Mouse (Mus musculus) ovary, adult 18-20 months (tissue): Measurements from ENCODE around the gene Tmem88.
A peak's percentile ranks its signal among the peaks of the same experiment; 100 is the strongest.
"Not testable (repeated sequence)": the region's sequence is repeated elsewhere in the genome, so short reads cannot be mapped to it uniquely, and the experiment has no call there.

Source experiments
- DNase-seq: peaks from one replicate; pipeline ENCODE4 v3.0.0; 2022; ENCODE audit warnings: low spot score, mixed read lengths

The Tmem88 gene

GRCm38 (mm10) chr11:69403691-69404594 is 5.9 kb upstream of the Tmem88 start:
- peak; percentile 5 for DNase-seq

- no peak for DNase-seq
Measured at GRCm38 (mm10) chr11:69401987-69402386, 4.0 kb upstream of the Tmem88 start.

- DNase-seq, result peak; percentile 79
Measured at GRCm38 (mm10) chr11:69401210-69401637, 3.2 kb upstream of the Tmem88 start.

GRCm38 (mm10) chr11:69400083-69400850 is 2.2 kb upstream of the Tmem88 start:
- DNase-seq, result peak; percentile 5

- no peak for DNase-seq
Measured at GRCm38 (mm10) chr11:69399201-69400082, 1.4 kb upstream of the Tmem88 start.

- DNase-seq, result no peak
Measured at GRCm38 (mm10) chr11:69398486-69399200, 609 bp upstream of the Tmem88 start.

GRCm38 (mm10) chr11:69397581-69398057 is 415 bp downstream of the Tmem88 start:
- DNase-seq, result peak; percentile 17

- DNase-seq, result peak; percentile 40
Measured at GRCm38 (mm10) chr11:69396772-69397171, 1.3 kb downstream of the Tmem88 start.

GRCm38 (mm10) chr11:69395634-69396373 is 2.2 kb downstream of the Tmem88 start:
- DNase-seq, result peak; percentile 96

- DNase-seq, result peak; percentile 86
Measured at GRCm38 (mm10) chr11:69395235-69395633, 2.8 kb downstream of the Tmem88 start, which contains the start of the genes Naa38 and Cyb5d1. Naa38 (plus strand) TSS chr11:69395487. Cyb5d1 (minus strand) TSS chr11:69395631.

- not testable (repeated sequence) for DNase-seq
Measured at GRCm38 (mm10) chr11:69394591-69395167, 3.4 kb downstream of the Tmem88 start.

- peak; percentile 17 for DNase-seq
Measured at GRCm38 (mm10) chr11:69390400-69391034, 7.5 kb downstream of the Tmem88 start.

- peak; percentile 49 for DNase-seq
Measured at GRCm38 (mm10) chr11:69389531-69390399, 8.3 kb downstream of the Tmem88 start.

- DNase-seq, result no peak
Measured at GRCm38 (mm10) chr11:69388680-69389079, 9.4 kb downstream of the Tmem88 start.

GRCm38 (mm10) chr11:69386758-69387157 is 11.3 kb downstream of the Tmem88 start:
- no peak for DNase-seq

- no peak for DNase-seq
Measured at GRCm38 (mm10) chr11:69384979-69385378, 13.1 kb downstream of the Tmem88 start.

- DNase-seq, result no peak
Measured at GRCm38 (mm10) chr11:69382478-69383105, 15.4 kb downstream of the Tmem88 start.

- DNase-seq, result no peak
Measured at GRCm38 (mm10) chr11:69381356-69381755, 16.7 kb downstream of the Tmem88 start.
